Mouse (Mus musculus) heart, adult 2 months (tissue): ENCODE results near the gene Gtse1. TPM values are rescaled to one million over a fixed set of nuclear protein-coding genes. Genes with fewer than 3 reads are reported as not detected.
A peak's percentile ranks its signal among the peaks of the same experiment; 100 is the strongest.

ENCODE experiments used
- DNase-seq, 2 experiments: peaks; one replicate each; pipeline ENCODE4 v3.0.0; 2021
- H3K27ac ChIP-seq: fragments of 200-600 bp; 2 replicates; pipeline ENCODE4 v1.8.1; 2022
- H3K27me3 ChIP-seq: fragments of 200-500 bp; 2 replicates; pipeline ENCODE4 v1.6.1; 2012; ENCODE audit warnings: mild to moderate bottlenecking, low read length, inconsistent platforms, mixed read lengths; ENCODE audit not compliant: control insufficient read depth, insufficient read depth
- H3K36me3 ChIP-seq: fragments of 200-500 bp; 2 replicates; pipeline ENCODE4 v1.6.1; 2012; ENCODE audit warnings: low read length, inconsistent platforms; ENCODE audit not compliant: control insufficient read depth, insufficient read depth
- H3K4me1 ChIP-seq: fragments of 200-500 bp; 2 replicates; pipeline ENCODE4 v1.6.1; 2011; ENCODE audit warnings: low read length; ENCODE audit not compliant: control insufficient read depth, insufficient read depth
- H3K4me3 ChIP-seq: fragments of 200-600 bp; 2 replicates; pipeline ENCODE4 v1.8.1; 2022
- H3K79me2 ChIP-seq: fragments of 200-500 bp; replicated peaks from 2 replicates; pipeline ENCODE4 v1.6.1; 2012; ENCODE audit warnings: mild to moderate bottlenecking, inconsistent platforms, low read length, moderate library complexity, mixed read lengths; ENCODE audit not compliant: control insufficient read depth, insufficient read depth
- H3K9ac ChIP-seq: fragments of 200-500 bp; 2 replicates; pipeline ENCODE4 v1.6.1; 2012; ENCODE audit warnings: low read depth, mild to moderate bottlenecking, control low read depth, inconsistent platforms, low read length, mixed read lengths
- CTCF ChIP-seq: fragments of 200-600 bp; IDR thresholded peaks from 2 replicates; pipeline ENCODE4 v1.8.1; 2022; ENCODE audit warnings: antibody characterized with exemption, mild to moderate bottlenecking, moderate library complexity
- EP300 ChIP-seq: fragments of 200-500 bp; IDR thresholded peaks from 2 replicates; pipeline ENCODE4 v1.6.1; 2011; ENCODE audit warnings: low read depth, low read length, control low read depth; ENCODE audit not compliant: insufficient read depth
- POLR2A ChIP-seq: fragments of 200-500 bp; IDR thresholded peaks from 2 replicates; pipeline ENCODE4 v1.6.1; 2011; ENCODE audit warnings: mild to moderate bottlenecking, low read depth, low read length, control low read depth; ENCODE audit not compliant: insufficient read depth
- WGBS: fragments of 180-500 bp; shearing (Covaris S2); methylation state at CpG from one replicate; pipeline ENCODE4 v1.1.7; 2018; 5-methylcytosine and 5-hydroxymethylcytosine counted together
- intact Hi-C: fragments of 180-260 bp; cut with DNase I; formaldehyde crosslinking; loops from one replicate; pipeline ENCODE4 v1.15.1; 2025
- polyA plus RNA-seq: library from polyadenylated mRNA; depleted of rRNA; stranded (reverse); fragments of >200 nt; gene quantifications from 2 replicates; pipeline ENCODE4 v1.2.3, GENCODE M21; 2012
- total RNA-seq, 2 experiments: library from RNA; stranded (reverse); gene quantifications; 2 replicates each; pipeline ENCODE4 v1.2.3; 2021

Gtse1 gene
- total and polyA plus RNA-seq, 3 experiments: 0.21 to 0.53 (median 0.41) TPM

- 3% methylated on average over 65 of the region's 65 CpGs for WGBS
- Histone ChIP-seq H3K27ac (peak within 1 kb of the TSS; percentile 71), H3K79me2 (no peaks in the 10 kb centered on the region), H3K9ac (peak within 1 kb of the TSS; percentile 75), H3K4me3 (peak within 1 kb of the TSS; percentile 46), H3K27me3 (peaks cover 1% of the 10 kb centered on the region; the same call in 1 of the 2 replicates), H3K36me3 (no peaks in the 10 kb centered on the region), H3K4me1 (peaks cover 4% of the 10 kb centered on the region; the same call in 1 of the 2 replicates)
- intact Hi-C loops: no loop called here
- DNase-seq: peak; percentile 68 to 76
- TF ChIP-seq EP300: no peak
- no peak for TF ChIP-seq CTCF
- no peak for TF ChIP-seq POLR2A
Measured at GRCm38 (mm10) chr15:85821203-85822010, 38.1 kb upstream of the Gtse1 start, which contains the start of gene Pkdrej. Pkdrej (minus strand) TSS chr15:85821734.

GRCm38 (mm10) chr15:85822011-85822359 is 37.6 kb upstream of the Gtse1 start:
- peaks cover 4% of the 10 kb centered on the region; the same call in 1 of the 2 replicates for H3K4me1 ChIP-seq
- TF ChIP-seq POLR2A (no peak), CTCF (peak; percentile 31)
- peak overlapping the region; percentile 46 for H3K4me3 ChIP-seq
- H3K36me3 ChIP-seq: no peaks in the 10 kb centered on the region
- intact Hi-C loops: no loop called here
- WGBS: 26% methylated on average over 4 of the region's 4 CpGs
- H3K27me3 ChIP-seq: peaks cover 1% of the 10 kb centered on the region; the same call in 1 of the 2 replicates
- peak overlapping the region; percentile 75 for H3K9ac ChIP-seq
- no peaks in the 10 kb centered on the region for H3K79me2 ChIP-seq
- DNase-seq: no peak
- peak overlapping the region; percentile 71 for H3K27ac ChIP-seq

- no peak overlapping the region for H3K4me3 ChIP-seq
- no peaks in the 10 kb centered on the region for H3K36me3 ChIP-seq
- no peak overlapping the region for H3K9ac ChIP-seq
- no peak for DNase-seq
- H3K27me3 ChIP-seq: peaks cover under 1% of the 10 kb centered on the region; the same call in 1 of the 2 replicates
- no peak for TF ChIP-seq POLR2A
- TF ChIP-seq EP300: no peak
- no peak for TF ChIP-seq CTCF
- 38% methylated on average over 5 of the region's 5 CpGs for WGBS
- H3K27ac ChIP-seq: no peak overlapping the region
- intact Hi-C loops: no loop called here
- H3K4me1 ChIP-seq: no peaks in the 10 kb centered on the region
- H3K79me2 ChIP-seq: no peaks in the 10 kb centered on the region
Measured at GRCm38 (mm10) chr15:85826676-85827075, 32.9 kb upstream of the Gtse1 start.

GRCm38 (mm10) chr15:85828071-85828470 is 31.5 kb upstream of the Gtse1 start:
- Histone ChIP-seq H3K27ac (no peak overlapping the region), H3K79me2 (no peaks in the 10 kb centered on the region), H3K4me3 (no peak overlapping the region), H3K4me1 (peaks cover 1% of the 10 kb centered on the region; the same call in 1 of the 2 replicates), H3K27me3 (no peaks in the 10 kb centered on the region), H3K9ac (no peak overlapping the region), H3K36me3 (no peaks in the 10 kb centered on the region)
- DNase-seq: no peak
- 81% methylated on average over 4 of the region's 4 CpGs for WGBS
- TF ChIP-seq EP300: no peak
- no peak for TF ChIP-seq CTCF
- TF ChIP-seq POLR2A: no peak
- intact Hi-C loops: no loop called here

- 67% methylated on average over 5 of the region's 5 CpGs for WGBS
- TF ChIP-seq POLR2A (no peak), CTCF (no peak)
- Histone ChIP-seq H3K36me3 (no peaks in the 10 kb centered on the region), H3K4me1 (peaks cover 1% of the 10 kb centered on the region; the same call in 1 of the 2 replicates), H3K27ac (no peak overlapping the region), H3K27me3 (no peaks in the 10 kb centered on the region), H3K9ac (no peak overlapping the region), H3K4me3 (no peak overlapping the region), H3K79me2 (no peaks in the 10 kb centered on the region)
- no peak for DNase-seq
- intact Hi-C loops: no loop called here
Measured at GRCm38 (mm10) chr15:85829470-85829869, 30.1 kb upstream of the Gtse1 start.

GRCm38 (mm10) chr15:85831954-85832590 is 27.5 kb upstream of the Gtse1 start, which contains the start of gene Ttc38:
Ttc38 (plus strand) TSS chr15:85832306.
- under 1% methylated on average over 27 of the region's 27 CpGs for WGBS
- Histone ChIP-seq H3K36me3 (no peaks in the 10 kb centered on the region), H3K4me3 (peak within 1 kb of the TSS; percentile 78), H3K9ac (peak within 1 kb of the TSS; percentile 77), H3K79me2 (no peaks in the 10 kb centered on the region), H3K4me1 (peaks cover 1% of the 10 kb centered on the region; the same call in 1 of the 2 replicates), H3K27ac (peak within 1 kb of the TSS; percentile 91), H3K27me3 (no peaks in the 10 kb centered on the region)
- intact Hi-C loops: loop anchor here (1.0 to 2.0 kb wide), 2 partner anchors 21 to 27 kb away; partner anchors contain the start of genes Cdpf1 and Gtse1
- peak; percentile 87 to 91 for DNase-seq
- TF ChIP-seq CTCF (no peak), POLR2A (peak; percentile 87; the same call in 1 of the 2 replicates), EP300 (peak; percentile 63; the same call in 1 of the 2 replicates)
